Mouse (Mus musculus) layer of hippocampus, adult 11-12 months (tissue): ENCODE measurements around the gene Dusp13.

ENCODE experiments used
- DNase-seq: peaks from one replicate; pipeline ENCODE4 v3.0.0; 2022; ENCODE audit warnings: low spot score

Dusp13 gene

GRCm38 (mm10) chr14:21703255-21703654 is 47.7 kb downstream of the Dusp13 start:
- no peak for DNase-seq

DNA sequence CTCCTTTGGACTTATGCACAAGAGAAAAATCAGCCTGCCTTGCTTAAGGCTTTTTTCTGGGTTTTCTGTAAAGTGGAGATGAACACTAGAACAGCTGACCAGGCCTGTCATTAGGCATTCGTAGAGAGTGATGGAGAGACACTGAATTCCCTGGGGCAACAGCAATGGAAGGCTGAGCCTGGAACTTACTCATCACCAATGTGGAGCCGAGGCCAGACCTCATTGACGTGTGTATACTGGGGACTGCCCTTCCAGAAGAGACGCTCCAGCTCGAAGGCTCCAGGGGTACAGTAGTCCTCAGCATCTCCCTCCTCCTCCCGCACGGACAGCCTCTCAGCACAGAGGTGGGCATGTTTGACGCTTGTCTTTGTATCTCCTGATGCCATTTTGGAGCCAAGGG is 48.3 kb downstream of the Dusp13 start:
- no peak for DNase-seq

GRCm38 (mm10) chr14:21696186-21696830 is 54.7 kb downstream of the Dusp13 start:
- no peak for DNase-seq

GRCm38 (mm10) chr14:21695020-21695419 is 56.0 kb downstream of the Dusp13 start:
- DNase-seq: no peak

- no peak for DNase-seq
These were observed 59.9 kb downstream of the Dusp13 start for GRCm38 (mm10) chr14:21691070-21691469.

DNA sequence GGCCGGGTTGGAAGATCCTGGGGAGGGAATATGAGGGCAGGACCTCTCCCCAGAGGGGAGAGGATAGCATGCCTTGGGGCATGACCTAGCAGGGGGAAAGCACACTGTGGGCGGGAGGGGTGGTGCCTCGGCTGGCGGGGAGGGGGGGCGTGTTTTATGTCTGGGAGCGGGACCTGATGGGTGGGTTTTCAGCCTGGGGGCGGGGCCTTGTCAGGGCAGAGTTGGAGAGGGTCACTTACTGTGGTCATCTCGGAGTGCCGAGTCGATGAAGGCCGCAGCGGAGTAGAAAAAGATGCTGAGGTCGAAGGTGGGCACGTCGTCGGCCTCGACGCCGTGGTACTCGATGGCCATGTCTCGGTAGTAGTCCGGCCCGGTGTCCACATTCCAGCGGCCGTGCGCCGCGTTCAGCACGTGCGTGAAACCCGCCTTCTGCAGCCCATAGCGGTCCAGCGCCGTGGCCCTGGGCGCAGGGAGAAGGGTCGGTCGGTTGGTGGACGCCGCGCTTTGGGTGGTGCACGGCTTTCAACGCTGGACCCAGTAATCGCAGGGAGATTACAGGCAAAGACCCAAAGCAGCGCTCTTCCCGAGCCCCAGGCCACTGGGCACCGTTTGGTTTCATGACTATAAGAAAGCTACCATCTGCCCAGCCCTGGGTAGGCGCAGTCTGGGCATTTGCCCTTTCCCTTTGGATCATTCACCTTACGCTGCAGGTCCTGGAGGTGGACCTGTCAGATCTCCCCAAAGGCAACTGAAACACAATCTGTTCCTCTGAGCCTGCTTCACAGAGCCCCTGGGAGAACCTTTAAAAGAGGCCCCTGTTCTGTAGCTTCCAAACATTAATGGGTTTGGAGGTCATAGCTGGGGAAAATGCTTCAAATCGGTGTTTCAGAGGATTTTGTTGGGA is 64.4 kb downstream of the Dusp13 start:
- DNase-seq: no peak

GRCm38 (mm10) chr14:21685411-21686146 is 65.4 kb downstream of the Dusp13 start:
- DNase-seq: no peak

- DNase-seq: no peak
These were observed 67.1 kb downstream of the Dusp13 start for GRCm38 (mm10) chr14:21683834-21684233.
